Mouse (Mus musculus): Measurements from ENCODE around the gene Atp9a. TPM values are rescaled to one million over a fixed set of nuclear protein-coding genes. Genes with fewer than 3 reads are reported as not detected.

Atp9a gene
- total RNA-seq, 2 experiments from 2014 or later, result 390 to 450 TPM

- no peak for DNase-seq (ENCODE audit: low spot score in 2 of 2)
- intact Hi-C loops (cut with DNase I), result no loop called here
These were observed 123.9 kb downstream of the Atp9a start for GRCm38 (mm10) chr2:168618205-168618717.

DNA sequence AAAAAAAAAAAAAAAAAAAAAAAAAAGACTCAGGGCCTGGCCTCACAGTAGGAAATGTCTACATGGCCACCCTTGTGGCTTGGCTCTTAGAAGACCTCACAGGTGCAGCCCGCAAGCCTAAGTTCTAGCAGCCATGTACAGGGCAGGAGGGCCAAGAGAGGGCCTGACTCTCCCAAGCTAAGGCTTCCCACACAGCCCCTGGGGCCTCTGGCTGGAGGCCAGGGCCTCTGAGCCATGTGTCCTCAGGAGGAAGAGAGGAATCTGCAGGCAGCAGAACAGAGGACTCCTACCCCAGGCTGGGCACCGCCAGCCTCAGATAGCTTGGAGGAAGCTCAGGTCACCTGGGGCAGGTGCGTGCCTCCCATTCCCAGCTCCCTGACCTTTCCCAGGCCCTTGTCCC lies 127.0 kb downstream of the Atp9a start:
- intact Hi-C loops (cut with DNase I), result no loop called here
- DNase-seq (ENCODE audit: low spot score in 2 of 2), result no peak

DNA sequence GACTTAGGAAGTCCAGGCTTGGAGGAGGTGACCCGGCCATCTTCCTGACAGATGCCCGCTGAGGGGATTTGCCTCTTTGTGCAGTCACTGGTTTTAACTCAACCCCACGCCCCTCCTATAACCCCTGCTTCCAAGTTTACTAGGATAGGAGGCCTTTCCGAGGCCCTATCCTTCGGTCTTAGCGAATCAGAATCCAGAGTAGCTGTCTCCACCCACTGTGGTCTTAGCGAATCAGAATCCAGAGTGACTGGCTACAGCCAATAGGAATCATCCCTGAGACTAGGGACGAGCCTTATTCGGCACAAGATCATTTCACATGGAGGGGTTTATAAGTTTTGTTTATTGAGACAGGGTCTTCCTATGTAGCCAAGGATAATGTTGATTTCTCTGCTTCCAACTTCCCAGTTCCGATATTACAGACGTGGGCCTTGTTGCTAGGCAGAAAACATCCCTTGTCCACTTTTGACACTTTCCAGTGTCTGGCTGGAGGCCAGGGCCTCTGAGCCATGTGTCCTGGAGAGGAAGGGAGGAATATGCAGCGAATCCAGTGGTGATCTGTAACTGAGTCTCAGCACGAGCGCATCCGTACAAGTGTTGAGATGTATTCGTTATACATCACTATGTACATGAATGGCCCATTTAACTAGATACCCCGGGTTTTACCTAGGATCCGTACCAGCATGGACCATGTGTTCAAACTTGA lies 127.9 kb downstream of the Atp9a start:
- DNase-seq (ENCODE audit: low spot score in 2 of 2), result no peak
- intact Hi-C loops (cut with DNase I), result no loop called here

DNA sequence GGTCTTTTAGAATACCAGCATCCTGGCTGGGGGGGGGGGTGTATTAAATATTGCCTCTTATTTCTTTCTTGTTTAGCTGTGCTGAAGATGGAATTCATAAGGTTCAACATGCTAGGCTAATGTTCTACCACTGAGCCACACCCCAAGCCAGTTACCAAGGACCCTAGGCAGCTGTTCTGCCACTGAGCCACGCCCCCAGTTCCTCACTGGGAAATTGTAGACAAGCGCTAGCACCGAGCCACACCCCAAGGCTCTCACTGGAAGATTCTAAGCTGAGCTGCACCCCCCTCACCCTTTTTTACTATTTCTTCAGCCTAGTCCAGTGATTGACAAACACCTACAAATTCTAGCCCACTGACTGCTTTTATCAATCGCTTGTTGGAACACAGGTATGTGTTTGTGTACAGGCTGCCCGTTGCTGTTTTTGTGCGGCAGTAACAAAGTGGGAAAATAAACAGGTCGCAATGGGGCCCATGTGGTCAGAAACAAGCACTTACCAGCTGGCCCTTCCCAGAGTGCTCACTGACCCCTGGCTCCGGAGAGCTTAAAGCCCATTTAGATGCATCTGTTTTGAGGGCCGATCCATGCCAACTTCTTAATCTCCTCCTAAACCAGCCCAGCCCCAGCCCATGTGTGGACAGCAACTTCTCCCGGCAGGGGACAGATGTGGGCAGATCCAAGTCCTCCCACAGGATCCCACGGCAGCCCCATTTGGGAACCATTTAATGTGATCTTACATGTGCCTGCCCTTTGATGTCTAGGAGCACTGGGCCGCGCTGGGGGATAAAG lies 128.9 kb downstream of the Atp9a start:
- no peak for DNase-seq (ENCODE audit: low spot score in 2 of 2)
- intact Hi-C loops (cut with DNase I), result no loop called here

- intact Hi-C loops (cut with DNase I), result no loop called here
- DNase-seq (ENCODE audit: low spot score in 2 of 2), result no peak
These were observed 131.3 kb downstream of the Atp9a start for GRCm38 (mm10) chr2:168610941-168611340.

DNA sequence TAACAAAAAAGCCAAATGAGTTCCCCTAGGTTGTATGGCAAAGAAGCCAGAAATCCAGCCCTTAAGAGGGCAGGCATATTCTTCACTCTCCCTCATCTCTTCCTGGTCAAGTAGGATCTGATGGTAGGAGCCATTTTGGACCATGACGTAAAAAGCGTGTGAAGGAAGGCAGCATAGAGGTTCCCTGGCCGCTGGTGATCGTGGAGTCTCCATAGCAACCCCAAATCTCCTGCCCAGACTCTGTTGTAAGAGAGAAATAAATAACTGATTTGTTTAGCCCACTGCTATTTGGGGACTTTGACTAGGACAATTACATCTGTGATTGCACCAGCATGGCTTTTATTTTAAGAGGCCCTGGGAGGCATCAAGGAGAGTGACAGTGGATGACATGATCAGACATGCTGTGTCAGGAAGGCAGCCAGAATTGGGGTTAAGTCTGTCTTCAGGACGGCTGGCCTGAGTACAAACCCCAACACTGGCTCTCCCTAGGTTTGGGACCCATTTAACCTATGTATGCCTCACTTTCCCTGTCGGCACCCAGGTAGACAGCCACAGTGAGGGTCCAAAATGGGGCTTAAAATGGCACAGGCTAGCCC lies 132.5 kb downstream of the Atp9a start:
- intact Hi-C loops (cut with DNase I), result no loop called here
- DNase-seq (ENCODE audit: low spot score in 2 of 2), result no peak

GRCm38 (mm10) chr2:168608125-168608564 lies 134.1 kb downstream of the Atp9a start:
- DNase-seq (ENCODE audit: low spot score in 2 of 2), result no peak
- intact Hi-C loops (cut with DNase I), result no loop called here

DNA sequence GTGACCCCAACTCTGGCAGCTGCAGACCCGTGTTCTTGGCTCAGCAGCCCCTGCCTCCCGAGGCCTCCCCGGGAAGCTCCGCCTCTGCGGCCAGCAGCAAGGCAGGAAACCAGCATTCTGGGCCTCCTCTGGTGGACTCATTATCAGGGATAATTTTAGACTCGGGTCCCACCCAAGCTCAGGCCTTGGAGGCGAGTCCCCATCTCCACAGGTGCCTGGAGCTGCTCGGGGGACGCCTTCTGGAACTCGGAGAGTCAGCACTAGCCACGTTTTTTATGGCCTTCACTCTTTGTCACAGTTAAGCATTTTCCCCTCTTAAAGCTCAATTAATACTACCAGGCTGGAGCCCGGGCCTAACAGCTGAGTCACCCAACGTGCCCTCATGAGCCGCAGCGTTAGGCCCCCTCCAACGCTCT lies 137.5 kb downstream of the Atp9a start:
- intact Hi-C loops (cut with DNase I), result loop anchor here (5.0 kb wide), 2 partner anchors 52 to 72 kb away; no protein-coding TSS in a partner anchor
- DNase-seq (ENCODE audit: low spot score in 2 of 2), result no peak

DNA sequence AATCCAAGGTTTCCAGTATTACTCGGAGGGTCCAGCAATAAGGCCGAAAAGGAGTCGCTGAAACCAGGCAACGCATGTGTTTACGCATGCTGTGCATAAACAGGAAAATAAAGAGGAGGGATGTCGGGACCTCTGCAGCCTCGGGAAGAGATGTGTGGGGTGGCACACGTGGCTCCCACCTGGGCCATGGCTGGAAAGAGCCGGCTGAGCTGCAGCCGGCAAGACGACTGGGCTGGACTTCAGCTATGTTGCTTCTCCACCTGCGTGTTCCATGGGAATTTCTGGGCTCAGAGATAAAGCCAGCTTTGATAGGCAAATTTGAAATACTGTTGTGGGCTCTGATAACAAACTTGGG lies 139.8 kb downstream of the Atp9a start:
- intact Hi-C loops (cut with DNase I), result loop anchor here (5.0 kb wide), 2 partner anchors 50 to 70 kb away; no protein-coding TSS in a partner anchor

GRCm38 (mm10) chr2:168601491-168602386 lies 140.5 kb downstream of the Atp9a start, which contains the start of gene Nfatc2:
Nfatc2 (minus strand) TSS chr2:168601657.
- intact Hi-C loops (cut with DNase I), result loop anchor here (5.0 kb wide), 2 partner anchors 49 to 69 kb away; no protein-coding TSS in a partner anchor
- DNase-seq (ENCODE audit: low spot score in 2 of 2), result peak; percentile 69 to 72

More for the DNA sequence above, 139.8 kb downstream of the Atp9a start:
- no peak for DNase-seq (ENCODE audit: low spot score in 2 of 2)

GRCm38 (mm10) chr2:168600750-168601490 lies 141.3 kb downstream of the Atp9a start:
- intact Hi-C loops (cut with DNase I), result loop anchor here (5.0 kb wide), 2 partner anchors 49 to 69 kb away; no protein-coding TSS in a partner anchor
- DNase-seq (ENCODE audit: low spot score in 2 of 2), result peak; percentile 48 to 66

- DNase-seq (ENCODE audit: low spot score in 2 of 2), result no peak
- intact Hi-C loops (cut with DNase I), result no loop called here
These were observed 146.5 kb downstream of the Atp9a start for GRCm38 (mm10) chr2:168595693-168596092.

GRCm38 (mm10) chr2:168593676-168594075 lies 148.5 kb downstream of the Atp9a start:
- no peak for DNase-seq (ENCODE audit: low spot score in 2 of 2)
- intact Hi-C loops (cut with DNase I), result no loop called here

DNA sequence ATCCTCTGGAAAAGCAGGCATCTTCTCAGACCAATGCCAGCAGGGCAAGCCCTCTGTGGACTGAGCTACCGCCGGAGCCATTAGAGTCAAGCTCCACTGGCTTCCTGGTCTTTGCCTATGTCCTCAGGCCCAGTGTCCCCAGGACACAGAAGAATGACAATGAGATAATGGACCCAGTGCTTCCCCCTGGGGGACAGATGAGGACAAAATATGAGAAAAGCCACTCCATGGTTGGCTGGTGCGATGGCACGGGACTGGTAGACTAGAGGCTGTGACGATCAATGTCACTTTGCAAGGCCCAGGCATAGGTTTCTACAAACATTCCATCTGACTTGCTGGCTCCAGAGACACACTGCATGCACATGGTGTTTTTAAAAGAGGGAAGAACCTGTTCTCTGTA lies 149.2 kb downstream of the Atp9a start:
- intact Hi-C loops (cut with DNase I), result no loop called here
- no peak for DNase-seq (ENCODE audit: low spot score in 2 of 2)

DNA sequence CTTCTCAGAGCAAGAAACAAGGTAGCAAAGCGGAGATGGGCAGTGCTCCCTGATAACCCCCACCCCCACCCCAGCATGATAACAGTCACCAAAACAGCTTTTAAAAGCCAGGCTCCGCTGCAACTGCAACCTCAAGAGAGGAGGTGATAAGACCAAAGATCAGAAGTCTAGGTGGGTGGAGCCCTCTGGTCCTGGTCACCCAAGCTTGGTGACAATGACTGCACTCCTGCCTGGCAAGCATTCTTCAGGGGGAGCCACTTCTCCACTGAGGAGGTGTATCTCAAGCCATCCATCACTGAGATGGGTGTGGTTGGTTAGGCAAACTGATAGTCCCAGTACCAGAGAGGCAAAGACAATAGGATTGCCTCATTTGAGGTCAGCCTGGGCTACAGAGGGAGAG lies 151.1 kb downstream of the Atp9a start:
- intact Hi-C loops (cut with DNase I), result no loop called here

DNA sequence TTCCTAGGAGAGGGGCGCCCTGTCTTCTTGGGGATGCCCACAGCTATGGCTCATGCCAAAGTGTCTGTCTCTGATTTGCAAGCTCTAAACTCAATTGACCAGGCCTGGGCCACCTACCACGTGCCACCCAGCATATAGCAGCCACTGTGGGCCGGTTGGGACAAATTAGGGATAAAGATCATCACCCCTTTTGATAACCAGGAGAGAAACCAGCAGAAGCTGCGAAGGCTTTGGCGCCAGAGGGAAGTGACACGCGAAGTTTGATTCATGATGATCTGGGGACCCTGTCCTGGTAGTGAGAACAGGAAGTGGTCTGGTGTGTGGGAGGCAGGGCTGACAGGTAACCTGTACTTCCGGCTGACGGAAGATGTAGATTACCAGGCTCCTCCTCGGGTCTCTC lies 151.7 kb downstream of the Atp9a start:
- DNase-seq (ENCODE audit: low spot score in 2 of 2), result no peak
- intact Hi-C loops (cut with DNase I), result no loop called here

More for the DNA sequence above, 151.1 kb downstream of the Atp9a start:
- no peak for DNase-seq (ENCODE audit: low spot score in 2 of 2)

GRCm38 (mm10) chr2:168590168-168590551 lies 152.0 kb downstream of the Atp9a start:
- no peak for DNase-seq (ENCODE audit: low spot score in 2 of 2)
- intact Hi-C loops (cut with DNase I), result no loop called here

DNA sequence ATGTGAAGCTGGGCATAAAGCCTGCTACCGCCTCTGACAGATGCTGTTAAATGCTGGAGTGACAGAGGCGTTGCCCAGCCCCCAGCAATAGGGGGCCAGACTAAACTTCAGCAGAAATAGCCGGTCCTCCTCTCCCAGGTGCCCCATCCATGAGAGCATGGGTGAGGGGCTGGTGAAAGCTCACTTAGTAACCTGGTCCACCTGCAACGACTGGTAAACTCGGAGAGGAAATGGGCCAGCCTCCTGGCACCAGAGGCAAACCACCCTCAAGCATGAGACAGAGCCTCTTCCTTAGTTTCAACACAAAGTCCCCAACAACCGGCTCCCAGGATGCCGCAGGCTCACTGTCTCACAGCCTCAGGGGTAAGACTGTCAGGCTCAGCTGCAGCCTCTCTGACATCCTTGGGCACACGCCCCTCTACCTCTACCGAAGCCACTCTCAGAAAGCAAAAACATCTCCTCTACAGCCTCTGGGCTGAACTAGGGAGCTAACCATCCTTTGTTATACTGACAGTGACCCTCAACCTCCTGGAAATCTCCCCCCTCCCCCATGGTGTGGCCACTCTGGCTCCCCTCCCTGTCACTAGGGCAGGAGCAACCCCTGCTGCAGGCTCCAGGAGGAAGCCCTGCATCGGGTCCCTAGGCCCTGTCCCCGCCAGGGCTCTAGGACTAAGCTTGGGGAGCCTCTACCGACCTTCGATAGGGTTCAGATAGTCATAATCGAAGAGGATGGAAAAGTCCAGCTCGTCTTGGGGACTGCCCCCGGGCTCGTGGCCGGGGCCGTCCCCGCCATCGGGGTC lies 152.6 kb downstream of the Atp9a start:
- intact Hi-C loops (cut with DNase I), result no loop called here
- no peak for DNase-seq (ENCODE audit: low spot score in 2 of 2)
